ENCODE assay signal across 8 mouse cellular contexts in genomic region chr13:73466411-73466810, GRCm38 (mm10). TPM values are rescaled to one million over a fixed set of nuclear protein-coding genes. Genes with fewer than 3 reads are reported as not detected.
DNase-seq lines count a peak whose midpoint lies in the region; ATAC-seq and TF ChIP-seq lines count a peak whose summit lies in the region.

No protein-coding gene starts in this region.

- no peak overlapping the region for H3K4me3 ChIP-seq in heart, embryonic 12.5 days
- H3K4me3 ChIP-seq in neural tube, embryonic 12.5 days = no peak overlapping the region
- H3K4me3 ChIP-seq in liver, embryonic 14.5 days (ENCODE audit: insufficient read depth in 1 of 2, low read depth in 2 of 2, low read length in 2 of 2) = no peak overlapping the region; a peak in 1 of 4 replicates

- no peaks in the 10 kb centered on the region for H3K27me3 ChIP-seq in heart, embryonic 12.5 days (replicated peaks)
- H3K27me3 ChIP-seq in neural tube, embryonic 12.5 days (replicated peaks) = no peaks in the 10 kb centered on the region
- H3K27me3 ChIP-seq in liver, embryonic 14.5 days (ENCODE audit: control insufficient read depth, insufficient read depth, low read length) = no peaks in the 10 kb centered on the region

- 49% methylated on average over 3 of the region's 3 CpGs for WGBS in heart, embryonic 12.5 days
- WGBS in neural tube, embryonic 12.5 days = 89% methylated on average over 3 of the region's 3 CpGs
- WGBS in liver, embryonic 14.5 days (ENCODE audit: insufficient replicate concordance) = 38% methylated on average over 3 of the region's 3 CpGs

- H3K27ac ChIP-seq in heart, embryonic 12.5 days (ENCODE audit: poor library complexity, severe bottlenecking) = peak overlapping the region; percentile 82; the same call in 1 of the 2 replicates
- H3K27ac ChIP-seq in neural tube, embryonic 12.5 days = no peak overlapping the region
- peak overlapping the region; percentile 100 for H3K27ac ChIP-seq in liver, embryonic 14.5 days

- no peaks in the 10 kb centered on the region for H3K36me3 ChIP-seq in heart, embryonic 12.5 days
- H3K36me3 ChIP-seq in neural tube, embryonic 12.5 days = no peaks in the 10 kb centered on the region
- peaks cover 26% of the 10 kb centered on the region for H3K36me3 ChIP-seq in liver, embryonic 14.5 days (replicated peaks; ENCODE audit: control insufficient read depth, insufficient read depth, low read depth)

- peaks cover 26% of the 10 kb centered on the region for H3K4me1 ChIP-seq in heart, embryonic 12.5 days (replicated peaks)
- H3K4me1 ChIP-seq in neural tube, embryonic 12.5 days = peaks cover 22% of the 10 kb centered on the region
- H3K4me1 ChIP-seq in liver, embryonic 14.5 days (replicated peaks; ENCODE audit: control insufficient read depth in 2 of 2, insufficient read depth in 2 of 2, low read length in 1 of 2) = peaks cover 24 to 37% of the 10 kb centered on the region in 2 experiments

- no peak for TF ChIP-seq EP300 in liver, embryonic 14.5 days (IDR thresholded peaks at IDR 0.05; ENCODE audit: low read depth)

- no peak for TF ChIP-seq CTCF in liver, embryonic 14.5 days (IDR thresholded peaks at IDR 0.05; ENCODE audit: low read depth)

- DNase-seq in heart, adult 9 months (ENCODE audit: low spot score in 2 of 2) = no peak
- no peak for DNase-seq in neural tube, embryonic 10.5 days (ENCODE audit: extremely low spot score, low spot score)
- no peak for DNase-seq in liver, embryonic 14.5 days (ENCODE audit: low read depth in 3 of 3, low spot score in 3 of 3)
- DNase-seq in layer of hippocampus, postnatal 36 days = no peak
- DNase-seq in lung, adult 18-20 months = no peak

- no peak overlapping the region for H3K4me2 ChIP-seq in heart, embryonic 12.5 days
- H3K4me2 ChIP-seq in neural tube, embryonic 12.5 days (replicated peaks) = peak overlapping the region; percentile 95
- peak overlapping the region; percentile 97 for H3K4me2 ChIP-seq in liver, embryonic 14.5 days (ENCODE audit: low read depth)

- 0 out of 2 replicates have a peak, but pooled peaks have one; percentile 30 for ATAC-seq in heart, embryonic 12.5 days (ENCODE audit: insufficient number of reproducible peaks, low FRiP score)
- ATAC-seq in neural tube, embryonic 12.5 days (ENCODE audit: low FRiP score, low read depth) = no peak
- no peak for ATAC-seq in liver, embryonic 14.5 days (ENCODE audit: insufficient read depth)
- ATAC-seq in erythroid progenitor cell, adult 5-6 weeks (replicated peaks; ENCODE audit: low FRiP score, poor library complexity, severe bottlenecking) = no peak

- H3K9ac ChIP-seq in heart, embryonic 12.5 days = no peak overlapping the region
- no peak overlapping the region for H3K9ac ChIP-seq in neural tube, embryonic 12.5 days
- peak overlapping the region; percentile 63 for H3K9ac ChIP-seq in liver, embryonic 14.5 days (replicated peaks)

- no peaks in the 10 kb centered on the region for H3K9me3 ChIP-seq in heart, embryonic 12.5 days (replicated peaks)
- H3K9me3 ChIP-seq in neural tube, embryonic 12.5 days = no peaks in the 10 kb centered on the region
- H3K9me3 ChIP-seq in liver, embryonic 14.5 days (ENCODE audit: control insufficient read depth, low read length) = no peaks in the 10 kb centered on the region

RNA-seq across cellular contexts. Expression of gene Lpcat1, which starts 0.6 kb away (rescaled TPM):
- polyA plus RNA-seq in heart, embryonic 12.5 days (2016; fragmentation: Nextera tagmentation; extraction: Ambion mirVana) = 24.1 and 25.1 TPM in 2 replicates
- polyA plus RNA-seq in neural tube, embryonic 12.5 days (2016; fragmentation: Nextera tagmentation; extraction: Ambion mirVana) = 59.0 and 60.4 TPM in 2 replicates
- 49.5 and 61.0 TPM in 2 replicates for polyA plus RNA-seq in liver, embryonic 14.5 days (2012; rRNA removed)
- polyA plus RNA-seq in liver, embryonic 14.5 days (2014; fragmentation: Nextera tagmentation; extraction: Ambion mirVana) = 63.7 and 72.5 TPM in 2 replicates
- total RNA-seq in erythroid progenitor cell, adult 5-6 weeks (2015; ENCODE audit: low replicate concordance) = 241 and 302 TPM in 2 replicates
- 359 and 488 TPM in 2 replicates for total RNA-seq in erythroid progenitor cell, adult 5-6 weeks (2017; ENCODE audit: low replicate concordance)
- 10 to 100 TPM; 36.6 to 39.4 TPM for total RNA-seq in layer of hippocampus, postnatal 36 days (2021)
